Mouse (Mus musculus): ENCODE results near the gene 1700069L16Rik. TPM values are rescaled to one million over a fixed set of nuclear protein-coding genes. Genes with fewer than 3 reads are reported as not detected.

The 1700069L16Rik gene
- polyA plus RNA-seq, 1 experiment from 2014 or later = not detected

DNA sequence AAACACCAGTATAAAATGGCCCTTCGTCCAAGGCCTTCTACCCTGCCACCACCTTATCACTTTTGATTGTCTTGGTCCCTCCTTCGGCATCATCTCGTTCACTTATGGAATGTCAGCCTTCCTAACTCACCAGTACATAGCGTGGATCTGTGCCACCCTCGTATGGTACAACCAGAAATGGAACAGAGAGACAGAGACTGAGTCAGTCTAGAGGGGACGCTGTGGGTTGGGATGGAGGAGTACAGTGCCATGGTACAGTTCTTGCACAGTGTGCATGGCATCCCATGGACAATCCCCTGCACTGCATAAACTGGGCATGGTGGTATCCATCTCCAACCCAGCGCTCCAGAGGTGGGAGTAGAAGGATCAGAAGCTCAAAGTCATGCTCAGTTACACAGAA is 4.1 kb upstream of the 1700069L16Rik start:
- no peaks in the 10 kb centered on the region for H3K27me3 ChIP-seq (ENCODE audit: insufficient read depth, low read length)
- no peak overlapping the region for H3K9ac ChIP-seq (replicated peaks)
- H3K9me3 ChIP-seq (ENCODE audit: low read length) = no peaks in the 10 kb centered on the region
- H3K4me2 ChIP-seq (ENCODE audit: low read depth, low read length) = no peak overlapping the region
- DNase-seq (no peak), ATAC-seq (no peak)
- no peak overlapping the region for H3K4me3 ChIP-seq (ENCODE audit: low read depth, low read length)
- no peaks in the 10 kb centered on the region for H3K36me3 ChIP-seq (replicated peaks; ENCODE audit: insufficient read depth, low read length)
- TF ChIP-seq CTCF (IDR thresholded peaks at IDR 0.05; ENCODE audit: low read depth) (no peak), EP300 (IDR thresholded peaks at IDR 0.05; ENCODE audit: low read depth) (no peak)
- H3K27ac ChIP-seq (ENCODE audit: low read depth) = no peak overlapping the region
- 70% methylated on average over 7 of the region's 7 CpGs for WGBS (ENCODE audit: insufficient replicate concordance)
- H3K4me1 ChIP-seq (ENCODE audit: insufficient read depth) = no peaks in the 10 kb centered on the region

DNA sequence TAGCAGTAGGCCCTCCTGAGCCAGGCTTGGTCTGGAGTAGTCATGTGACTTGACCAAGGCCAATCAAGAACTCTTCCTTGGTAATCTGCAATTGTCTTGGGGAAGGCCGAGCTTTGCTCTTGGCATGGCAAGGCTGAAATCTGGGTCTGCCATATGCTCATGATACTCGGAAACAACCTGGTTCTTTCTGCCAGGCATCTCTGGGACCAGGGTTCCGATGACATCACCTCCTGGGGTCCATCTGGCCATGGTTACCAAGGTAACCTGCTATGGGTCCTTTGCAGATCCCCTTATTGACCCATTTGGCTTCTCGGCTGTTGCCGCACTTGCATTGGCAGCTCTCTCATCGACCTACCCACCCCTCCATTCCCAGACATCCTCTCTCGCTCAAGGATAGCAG is 3.4 kb upstream of the 1700069L16Rik start:
- H3K27me3 ChIP-seq (ENCODE audit: insufficient read depth, low read length) = no peaks in the 10 kb centered on the region
- no peak for DNase-seq
- no peak overlapping the region for H3K4me3 ChIP-seq (ENCODE audit: low read depth, low read length)
- H3K9me3 ChIP-seq (ENCODE audit: low read length) = no peaks in the 10 kb centered on the region
- no peak for TF ChIP-seq CTCF (IDR thresholded peaks at IDR 0.05; ENCODE audit: low read depth)
- no peak for TF ChIP-seq EP300 (IDR thresholded peaks at IDR 0.05; ENCODE audit: low read depth)
- 72% methylated on average over 7 of the region's 7 CpGs for WGBS (ENCODE audit: insufficient replicate concordance)
- H3K4me2 ChIP-seq (ENCODE audit: low read depth, low read length) = no peak overlapping the region
- no peak for ATAC-seq
- no peaks in the 10 kb centered on the region for H3K36me3 ChIP-seq (replicated peaks; ENCODE audit: insufficient read depth, low read length)
- H3K9ac ChIP-seq (replicated peaks) = no peak overlapping the region
- H3K27ac ChIP-seq (ENCODE audit: low read depth) = no peak overlapping the region
- H3K4me1 ChIP-seq (ENCODE audit: insufficient read depth) = no peaks in the 10 kb centered on the region

DNA sequence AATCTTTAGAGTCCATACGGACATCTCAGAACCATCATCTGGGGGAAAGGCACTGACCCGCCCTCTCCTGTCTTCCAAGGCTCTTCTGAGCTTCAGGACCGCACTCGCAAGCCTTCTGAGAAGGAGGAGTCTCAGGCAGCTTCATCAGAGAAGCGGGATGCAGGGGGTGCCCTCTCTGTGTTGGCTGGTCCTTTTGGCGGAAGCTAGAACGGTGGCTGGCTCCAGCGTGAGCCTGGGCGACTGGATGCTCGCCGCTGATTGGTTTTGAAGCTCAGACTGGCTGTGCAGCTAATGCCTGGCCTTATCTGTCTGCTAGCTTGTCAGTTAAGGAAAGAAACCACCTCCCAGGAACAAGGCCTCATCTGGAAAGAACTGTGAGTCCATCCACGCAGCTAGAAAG is 2.7 kb upstream of the 1700069L16Rik start:
- 51% methylated on average over 12 of the region's 12 CpGs for WGBS (ENCODE audit: insufficient replicate concordance)
- Histone ChIP-seq H3K4me1 (ENCODE audit: insufficient read depth) (no peaks in the 10 kb centered on the region), H3K27me3 (ENCODE audit: insufficient read depth, low read length) (no peaks in the 10 kb centered on the region)

DNA sequence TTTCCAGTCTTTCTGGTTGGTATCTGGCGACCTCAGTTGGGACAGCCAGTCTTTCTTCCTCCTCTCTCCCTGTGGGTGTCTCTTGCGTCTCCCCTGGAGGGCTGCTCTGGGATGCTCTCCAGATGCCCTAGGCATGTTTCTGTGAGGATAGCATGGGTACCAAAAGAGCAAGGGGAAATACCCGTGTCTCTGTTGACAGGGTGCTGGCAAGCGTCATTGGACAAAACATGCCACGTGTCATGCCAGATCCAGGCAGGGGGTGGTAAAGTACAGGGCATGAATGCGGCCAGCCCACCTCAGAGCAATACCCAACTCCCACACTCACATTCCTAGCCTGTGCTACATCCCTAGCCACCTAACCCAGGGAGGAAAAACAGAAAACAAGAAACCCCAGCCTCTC is 2.0 kb upstream of the 1700069L16Rik start:
- Histone ChIP-seq H3K27ac (ENCODE audit: low read depth) (no peak overlapping the region), H3K4me1 (ENCODE audit: insufficient read depth) (no peaks in the 10 kb centered on the region), H3K36me3 (replicated peaks; ENCODE audit: insufficient read depth, low read length) (no peaks in the 10 kb centered on the region), H3K9me3 (ENCODE audit: low read length) (no peaks in the 10 kb centered on the region), H3K27me3 (ENCODE audit: insufficient read depth, low read length) (no peaks in the 10 kb centered on the region), H3K4me2 (ENCODE audit: low read depth, low read length) (no peak overlapping the region), H3K4me3 (ENCODE audit: low read depth, low read length) (no peak overlapping the region), H3K9ac (replicated peaks) (no peak overlapping the region)
- no peak for DNase-seq
- no peak for ATAC-seq
- WGBS (ENCODE audit: insufficient replicate concordance) = 61% methylated on average over 6 of the region's 6 CpGs
- no peak for TF ChIP-seq EP300 (IDR thresholded peaks at IDR 0.05; ENCODE audit: low read depth)
- no peak for TF ChIP-seq CTCF (IDR thresholded peaks at IDR 0.05; ENCODE audit: low read depth)

More for the DNA sequence above, 2.7 kb upstream of the 1700069L16Rik start:
- Histone ChIP-seq H3K4me3 (ENCODE audit: low read depth, low read length) (no peak overlapping the region), H3K9me3 (ENCODE audit: low read length) (no peaks in the 10 kb centered on the region), H3K9ac (replicated peaks) (no peak overlapping the region), H3K27ac (ENCODE audit: low read depth) (no peak overlapping the region), H3K36me3 (replicated peaks; ENCODE audit: insufficient read depth, low read length) (no peaks in the 10 kb centered on the region), H3K4me2 (ENCODE audit: low read depth, low read length) (no peak overlapping the region)
- TF ChIP-seq EP300 (IDR thresholded peaks at IDR 0.05; ENCODE audit: low read depth) (no peak), CTCF (IDR thresholded peaks at IDR 0.05; ENCODE audit: low read depth) (no peak)
- DNase-seq (no peak), ATAC-seq (no peak)

DNA sequence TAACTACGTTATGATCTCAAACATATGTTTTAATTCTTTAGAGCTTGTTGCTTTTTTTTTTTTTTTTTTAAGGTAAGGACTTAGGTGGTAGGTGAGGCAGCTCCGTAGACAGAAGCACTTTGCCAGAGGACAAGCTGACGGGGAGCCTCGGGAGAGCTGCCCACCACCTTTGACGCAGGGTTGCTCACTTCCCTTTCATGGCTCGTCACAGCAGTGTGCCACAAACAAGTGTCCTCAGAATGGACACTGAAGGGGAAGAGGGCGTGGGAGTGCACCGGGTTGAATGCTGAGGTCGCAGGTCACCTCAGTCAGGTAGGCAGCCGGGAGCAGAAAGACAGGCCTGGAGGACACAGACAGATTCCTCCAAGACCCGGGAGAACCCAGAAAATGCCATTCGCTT is 845 bp upstream of the 1700069L16Rik start:
- H3K4me1 ChIP-seq (ENCODE audit: insufficient read depth) = no peaks in the 10 kb centered on the region
- H3K9ac ChIP-seq (replicated peaks) = no peak overlapping the region
- H3K36me3 ChIP-seq (replicated peaks; ENCODE audit: insufficient read depth, low read length) = no peaks in the 10 kb centered on the region
- H3K9me3 ChIP-seq (ENCODE audit: low read length) = no peaks in the 10 kb centered on the region
- H3K27ac ChIP-seq (ENCODE audit: low read depth) = no peak overlapping the region
- no peak overlapping the region for H3K4me2 ChIP-seq (ENCODE audit: low read depth, low read length)
- no peak overlapping the region for H3K4me3 ChIP-seq (ENCODE audit: low read depth, low read length)
- no peaks in the 10 kb centered on the region for H3K27me3 ChIP-seq (ENCODE audit: insufficient read depth, low read length)
- TF ChIP-seq CTCF (IDR thresholded peaks at IDR 0.05; ENCODE audit: low read depth) (no peak), EP300 (IDR thresholded peaks at IDR 0.05; ENCODE audit: low read depth) (no peak)
- ATAC-seq = no peak
- no peak for DNase-seq
- WGBS (ENCODE audit: insufficient replicate concordance) = 61% methylated on average over 12 of the region's 12 CpGs

DNA sequence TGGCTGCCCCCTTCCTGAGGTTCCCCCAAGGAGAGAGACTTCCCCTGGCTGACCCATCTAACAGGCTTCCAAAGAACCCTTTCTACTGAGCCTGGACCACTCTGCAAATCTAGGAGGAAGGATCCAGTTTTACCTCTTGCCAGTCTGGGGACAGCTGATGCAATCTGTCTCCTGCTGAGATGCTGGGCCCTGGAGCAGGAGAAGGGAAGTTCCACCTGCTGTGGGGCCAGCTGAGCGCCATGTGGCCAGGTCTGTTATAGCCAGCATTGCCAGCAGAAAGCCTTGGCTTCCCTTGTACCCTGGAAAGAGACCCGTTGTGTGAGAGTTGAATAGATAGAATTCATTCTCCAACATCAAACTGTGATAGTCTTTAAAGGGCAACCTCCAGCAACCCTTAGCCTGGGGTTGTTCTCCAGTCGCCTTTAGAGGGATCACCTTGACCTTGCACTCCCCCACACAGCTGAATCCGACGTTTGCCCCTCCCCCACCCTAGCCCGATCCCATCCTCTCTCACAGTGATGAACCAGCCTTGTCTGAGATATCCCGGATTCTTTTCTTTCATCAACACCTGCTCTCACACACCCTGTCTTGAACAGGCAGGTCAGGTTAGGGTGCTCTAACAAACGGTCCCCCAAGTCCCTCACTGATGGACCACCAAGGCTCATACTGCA is 870 bp downstream of the 1700069L16Rik start:
- H3K4me2 ChIP-seq (ENCODE audit: low read depth, low read length) = no peak overlapping the region
- H3K9ac ChIP-seq (replicated peaks) = no peak overlapping the region
- H3K27me3 ChIP-seq (ENCODE audit: insufficient read depth, low read length) = no peaks in the 10 kb centered on the region
- no peaks in the 10 kb centered on the region for H3K9me3 ChIP-seq (ENCODE audit: low read length)
- H3K4me1 ChIP-seq (ENCODE audit: insufficient read depth) = no peaks in the 10 kb centered on the region
- no peak overlapping the region for H3K4me3 ChIP-seq (ENCODE audit: low read depth, low read length)
- ATAC-seq (no peak), DNase-seq (no peak)
- no peak overlapping the region for H3K27ac ChIP-seq (ENCODE audit: low read depth)
- 25% methylated on average over 8 of the region's 8 CpGs for WGBS (ENCODE audit: insufficient replicate concordance)
- TF ChIP-seq EP300 (IDR thresholded peaks at IDR 0.05; ENCODE audit: low read depth) (no peak), CTCF (IDR thresholded peaks at IDR 0.05; ENCODE audit: low read depth) (no peak)
- no peaks in the 10 kb centered on the region for H3K36me3 ChIP-seq (replicated peaks; ENCODE audit: insufficient read depth, low read length)

Measured in liver, postnatal 0 days (tissue).